Mouse (Mus musculus): ENCODE data around the gene Rbfox1. TPM values are rescaled to one million over a fixed set of nuclear protein-coding genes. Genes with fewer than 3 reads are reported as not detected.
A peak's percentile ranks its signal among the peaks of the same experiment; 100 is the strongest.

The Rbfox1 gene
- polyA plus RNA-seq, 1 experiment from 2014 or later: 4.3 TPM

- Histone ChIP-seq H3K9ac (no peak overlapping the region), H3K27ac (replicated peaks) (no peak overlapping the region), H3K27me3 (no peaks in the 10 kb centered on the region), H3K9me3 (replicated peaks) (no peaks in the 10 kb centered on the region), H3K4me1 (no peaks in the 10 kb centered on the region), H3K36me3 (no peaks in the 10 kb centered on the region), H3K4me3 (replicated peaks) (no peak overlapping the region), H3K4me2 (replicated peaks) (no peak overlapping the region)
- no peak for ATAC-seq (ENCODE audit: insufficient number of reproducible peaks, low FRiP score, low TSS enrichment, low read depth)
Observed at GRCm38 (mm10) chr16:6309940-6310339, 424.8 kb downstream of the Rbfox1 start.

GRCm38 (mm10) chr16:6310744-6311678, 425.9 kb downstream of the Rbfox1 start:
- ATAC-seq (ENCODE audit: insufficient number of reproducible peaks, low FRiP score, low TSS enrichment, low read depth): no peak
- WGBS: 67% methylated on average over 18 of the region's 18 CpGs
- H3K36me3 ChIP-seq: no peaks in the 10 kb centered on the region

GRCm38 (mm10) chr16:6313689-6314088, 428.5 kb downstream of the Rbfox1 start:
- no peak overlapping the region for H3K9ac ChIP-seq
- H3K4me3 ChIP-seq (replicated peaks): no peak overlapping the region
- ATAC-seq (ENCODE audit: insufficient number of reproducible peaks, low FRiP score, low TSS enrichment, low read depth): no peak
- no peaks in the 10 kb centered on the region for H3K4me1 ChIP-seq
- H3K27ac ChIP-seq (replicated peaks): no peak overlapping the region
- no peaks in the 10 kb centered on the region for H3K27me3 ChIP-seq
- no peaks in the 10 kb centered on the region for H3K36me3 ChIP-seq
- WGBS: 63% methylated on average over 6 of the region's 6 CpGs
- no peak overlapping the region for H3K4me2 ChIP-seq (replicated peaks)
- no peaks in the 10 kb centered on the region for H3K9me3 ChIP-seq (replicated peaks)

More at GRCm38 (mm10) chr16:6310744-6311678, 425.9 kb downstream of the Rbfox1 start:
- Histone ChIP-seq H3K4me1 (no peaks in the 10 kb centered on the region), H3K4me2 (replicated peaks) (no peak overlapping the region), H3K9ac (no peak overlapping the region), H3K27me3 (no peaks in the 10 kb centered on the region), H3K9me3 (replicated peaks) (no peaks in the 10 kb centered on the region), H3K27ac (replicated peaks) (no peak overlapping the region), H3K4me3 (replicated peaks) (no peak overlapping the region)

GRCm38 (mm10) chr16:6324832-6325231, 439.7 kb downstream of the Rbfox1 start:
- H3K36me3 ChIP-seq: no peaks in the 10 kb centered on the region
- H3K4me3 ChIP-seq (replicated peaks): no peak overlapping the region
- H3K27ac ChIP-seq (replicated peaks): no peak overlapping the region
- 0% methylated on average over 1 of the region's 1 CpGs for WGBS
- no peak for ATAC-seq (ENCODE audit: insufficient number of reproducible peaks, low FRiP score, low TSS enrichment, low read depth)
- H3K9ac ChIP-seq: no peak overlapping the region
- no peaks in the 10 kb centered on the region for H3K9me3 ChIP-seq (replicated peaks)
- H3K4me2 ChIP-seq (replicated peaks): no peak overlapping the region
- H3K4me1 ChIP-seq: no peaks in the 10 kb centered on the region
- no peaks in the 10 kb centered on the region for H3K27me3 ChIP-seq

GRCm38 (mm10) chr16:6331400-6331939, 446.3 kb downstream of the Rbfox1 start:
- H3K36me3 ChIP-seq: no peaks in the 10 kb centered on the region
- H3K9me3 ChIP-seq (replicated peaks): no peaks in the 10 kb centered on the region
- H3K4me2 ChIP-seq (replicated peaks): no peak overlapping the region
- H3K4me3 ChIP-seq (replicated peaks): no peak overlapping the region
- 55% methylated on average over 10 of the region's 10 CpGs for WGBS
- no peak overlapping the region for H3K27ac ChIP-seq (replicated peaks)
- ATAC-seq (ENCODE audit: insufficient number of reproducible peaks, low FRiP score, low TSS enrichment, low read depth): no peak
- H3K9ac ChIP-seq: no peak overlapping the region
- no peaks in the 10 kb centered on the region for H3K4me1 ChIP-seq
- no peaks in the 10 kb centered on the region for H3K27me3 ChIP-seq

- no peak overlapping the region for H3K4me2 ChIP-seq (replicated peaks)
- 47% methylated on average over 2 of the region's 2 CpGs for WGBS
- no peak overlapping the region for H3K4me3 ChIP-seq (replicated peaks)
- H3K9ac ChIP-seq: no peak overlapping the region
- no peaks in the 10 kb centered on the region for H3K4me1 ChIP-seq
- H3K36me3 ChIP-seq: no peaks in the 10 kb centered on the region
- H3K27ac ChIP-seq (replicated peaks): no peak overlapping the region
- no peaks in the 10 kb centered on the region for H3K9me3 ChIP-seq (replicated peaks)
- no peaks in the 10 kb centered on the region for H3K27me3 ChIP-seq
- ATAC-seq (ENCODE audit: insufficient number of reproducible peaks, low FRiP score, low TSS enrichment, low read depth): no peak
Observed at GRCm38 (mm10) chr16:6333273-6333672, 448.1 kb downstream of the Rbfox1 start.

- 31% methylated on average over 9 of the region's 9 CpGs for WGBS
- Histone ChIP-seq H3K27me3 (peaks cover 40% of the 10 kb centered on the region), H3K4me3 (replicated peaks) (no peak overlapping the region), H3K9ac (no peak overlapping the region), H3K9me3 (replicated peaks) (no peaks in the 10 kb centered on the region), H3K36me3 (no peaks in the 10 kb centered on the region), H3K4me2 (replicated peaks) (no peak overlapping the region), H3K4me1 (peaks cover 12% of the 10 kb centered on the region; the same call in 1 of the 2 replicates), H3K27ac (replicated peaks) (no peak overlapping the region)
- ATAC-seq (ENCODE audit: insufficient number of reproducible peaks, low FRiP score, low TSS enrichment, low read depth): no peak
Observed at GRCm38 (mm10) chr16:6348103-6348502, 462.9 kb downstream of the Rbfox1 start.

GRCm38 (mm10) chr16:6348581-6349241, 463.6 kb downstream of the Rbfox1 start:
- Histone ChIP-seq H3K36me3 (no peaks in the 10 kb centered on the region), H3K4me3 (replicated peaks) (peak overlapping the region; percentile 27), H3K9me3 (replicated peaks) (no peaks in the 10 kb centered on the region), H3K4me1 (peaks cover 12% of the 10 kb centered on the region; the same call in 1 of the 2 replicates), H3K4me2 (replicated peaks) (peak overlapping the region; percentile 46), H3K27me3 (peaks cover 40% of the 10 kb centered on the region), H3K9ac (no peak overlapping the region), H3K27ac (replicated peaks) (no peak overlapping the region)
- WGBS: under 1% methylated on average over 40 of the region's 41 CpGs
- ATAC-seq (ENCODE audit: insufficient number of reproducible peaks, low FRiP score, low TSS enrichment, low read depth): no peak; the same call in 1 of the 2 replicates

- WGBS: 24% methylated on average over 16 of the region's 16 CpGs
- ATAC-seq (ENCODE audit: insufficient number of reproducible peaks, low FRiP score, low TSS enrichment, low read depth): no peak
- no peak overlapping the region for H3K27ac ChIP-seq (replicated peaks)
- H3K4me2 ChIP-seq (replicated peaks): peak overlapping the region; percentile 46
- H3K9me3 ChIP-seq (replicated peaks): no peaks in the 10 kb centered on the region
- H3K4me1 ChIP-seq: peaks cover 12% of the 10 kb centered on the region; the same call in 1 of the 2 replicates
- H3K27me3 ChIP-seq: peaks cover 40% of the 10 kb centered on the region
- peak overlapping the region; percentile 27 for H3K4me3 ChIP-seq (replicated peaks)
- no peak overlapping the region for H3K9ac ChIP-seq
- no peaks in the 10 kb centered on the region for H3K36me3 ChIP-seq
Observed at GRCm38 (mm10) chr16:6349381-6349780, 464.2 kb downstream of the Rbfox1 start.

- H3K9ac ChIP-seq: no peak overlapping the region
- no peaks in the 10 kb centered on the region for H3K9me3 ChIP-seq (replicated peaks)
- H3K27me3 ChIP-seq: peaks cover 40% of the 10 kb centered on the region
- no peak for ATAC-seq (ENCODE audit: insufficient number of reproducible peaks, low FRiP score, low TSS enrichment, low read depth)
- H3K4me3 ChIP-seq (replicated peaks): no peak overlapping the region
- H3K27ac ChIP-seq (replicated peaks): no peak overlapping the region
- H3K36me3 ChIP-seq: no peaks in the 10 kb centered on the region
- peaks cover 12% of the 10 kb centered on the region; the same call in 1 of the 2 replicates for H3K4me1 ChIP-seq
- no peak overlapping the region for H3K4me2 ChIP-seq (replicated peaks)
- WGBS: 83% methylated on average over 11 of the region's 11 CpGs
Observed at GRCm38 (mm10) chr16:6350256-6350655, 465.1 kb downstream of the Rbfox1 start.

- Histone ChIP-seq H3K4me3 (replicated peaks) (no peak overlapping the region), H3K9me3 (replicated peaks) (no peaks in the 10 kb centered on the region), H3K4me2 (replicated peaks) (no peak overlapping the region), H3K27me3 (peaks cover 27% of the 10 kb centered on the region), H3K36me3 (no peaks in the 10 kb centered on the region), H3K27ac (replicated peaks) (no peak overlapping the region), H3K4me1 (peaks cover 12% of the 10 kb centered on the region; the same call in 1 of the 2 replicates), H3K9ac (no peak overlapping the region)
- 82% methylated on average over 5 of the region's 5 CpGs for WGBS
- no peak for ATAC-seq (ENCODE audit: insufficient number of reproducible peaks, low FRiP score, low TSS enrichment, low read depth)
Observed at GRCm38 (mm10) chr16:6353191-6353590, 468.0 kb downstream of the Rbfox1 start.
